Mouse (Mus musculus): Measurements from ENCODE around the gene Uck1. TPM values are rescaled to one million over a fixed set of nuclear protein-coding genes. Genes with fewer than 3 reads are reported as not detected.

The Uck1 gene
- total and polyA plus RNA-seq, 3 experiments, result 60.6 to 73.7 TPM; not detected in 1

GRCm38 (mm10) chr2:32235886-32236759 is 23.8 kb downstream of the Uck1 start, which contains the start of gene Pomt1:
TSS of gene Pomt1 (plus strand) at chr2:32236590.
- H3K4me3 ChIP-seq (ENCODE audit: control insufficient read depth in 1 of 2, insufficient read depth in 1 of 2, low read depth in 2 of 2, low read length in 2 of 2), result peak within 1 kb of the TSS; percentile 67 to 77
- no peaks in the 10 kb centered on the region for H3K9me3 ChIP-seq (replicated peaks; ENCODE audit: insufficient read depth, low read length)
- peaks cover 0 to 38% of the 10 kb centered on the region in 2 experiments; a peak in 3 of 4 replicates for H3K36me3 ChIP-seq (ENCODE audit: control insufficient read depth in 1 of 2, insufficient read depth in 2 of 2, low read length in 2 of 2)
- H3K27me3 ChIP-seq (ENCODE audit: control insufficient read depth in 1 of 2, insufficient read depth in 2 of 2, low read length in 2 of 2), result no peaks in the 10 kb centered on the region
- peaks cover 15 to 29% of the 10 kb centered on the region in 2 experiments for H3K4me1 ChIP-seq (ENCODE audit: control insufficient read depth in 1 of 2, insufficient read depth in 2 of 2, low read length in 2 of 2)
- DNase-seq (ENCODE audit: low read depth, low spot score), result peak; percentile 97
- peaks cover 4% of the 10 kb centered on the region; the same call in 1 of the 2 replicates for H3K79me2 ChIP-seq (ENCODE audit: control insufficient read depth, insufficient read depth, low read length, poor library complexity)
- peak within 1 kb of the TSS; percentile 83 for H3K9ac ChIP-seq (ENCODE audit: control insufficient read depth, low read depth, low read length, poor library complexity, severe bottlenecking)
- peak within 1 kb of the TSS; percentile 82 for H3K27ac ChIP-seq (ENCODE audit: control insufficient read depth, low read depth, low read length)
- peak in 1 of 2 experiments; percentile 69; a peak in 2 of 4 replicates for TF ChIP-seq EP300 (IDR thresholded peaks at IDR 0.05; ENCODE audit: low read depth in 1 of 2, low read length in 2 of 2)
- peak; percentile 98 for TF ChIP-seq NELFE (IDR thresholded peaks at IDR 0.05; ENCODE audit: low read depth, low read length)
- peak; percentile 47; the same call in 1 of the 2 replicates for TF ChIP-seq ZKSCAN1 (IDR thresholded peaks at IDR 0.05; ENCODE audit: low read depth, low read length)
- TF ChIP-seq UBTF (IDR thresholded peaks at IDR 0.05; ENCODE audit: borderline replicate concordance, insufficient read depth, low read depth, low read length), result no peak
- TF ChIP-seq POLR2AphosphoS2 (IDR thresholded peaks at IDR 0.05; ENCODE audit: low read length), result peak; percentile 95
- TF ChIP-seq HCFC1 (IDR thresholded peaks at IDR 0.05; ENCODE audit: low read depth, low read length), result peak; percentile 95
- TF ChIP-seq E2F4 (IDR thresholded peaks at IDR 0.05; ENCODE audit: borderline replicate concordance, low read depth, low read length), result no peak
- TF ChIP-seq CHD2 (IDR thresholded peaks at IDR 0.05; ENCODE audit: low read length), result no peak
- peak; percentile 57; the same call in 1 of the 2 replicates for TF ChIP-seq ELF1 (IDR thresholded peaks at IDR 0.05; ENCODE audit: low read depth, low read length)
- no peak for TF ChIP-seq GATA1 (IDR thresholded peaks at IDR 0.05; ENCODE audit: low read depth, low read length)
- TF ChIP-seq SMC3 (IDR thresholded peaks at IDR 0.05; ENCODE audit: low read depth, low read length), result no peak
- TF ChIP-seq MEF2A (IDR thresholded peaks at IDR 0.05; ENCODE audit: extremely low read depth, insufficient replicate concordance, low read depth, low read length, poor library complexity, severe bottlenecking), result no peak; the same call in 1 of the 2 replicates
- TF ChIP-seq SIN3A (IDR thresholded peaks at IDR 0.05; ENCODE audit: low read length), result peak; percentile 99
- peak; percentile 70; the same call in 1 of the 2 replicates for TF ChIP-seq TCF12 (IDR thresholded peaks at IDR 0.05; ENCODE audit: low read depth, low read length)
- no peak for TF ChIP-seq TAL1 (IDR thresholded peaks at IDR 0.05; ENCODE audit: low read length)
- TF ChIP-seq RAD21 (IDR thresholded peaks at IDR 0.05; ENCODE audit: low read depth, low read length), result no peak
- TF ChIP-seq BHLHE40 (IDR thresholded peaks at IDR 0.05; ENCODE audit: borderline replicate concordance, low read depth, low read length), result no peak
- peak; percentile 99 for TF ChIP-seq NRF1 (IDR thresholded peaks at IDR 0.05; ENCODE audit: insufficient read depth, low read depth, low read length, poor library complexity, severe bottlenecking)
- TF ChIP-seq POLR2AphosphoS5 (IDR thresholded peaks at IDR 0.05; ENCODE audit: borderline replicate concordance, low read depth, low read length), result no peak
- no peak for TF ChIP-seq ZC3H11A (IDR thresholded peaks at IDR 0.05; ENCODE audit: low read depth, low read length)
- TF ChIP-seq MAX (IDR thresholded peaks at IDR 0.05; ENCODE audit: low read length), result peak; percentile 85
- TF ChIP-seq JUND (IDR thresholded peaks at IDR 0.05; ENCODE audit: low read depth, low read length), result no peak
- peak; percentile 80 for TF ChIP-seq TBP (IDR thresholded peaks at IDR 0.05; ENCODE audit: low read depth, low read length)
- TF ChIP-seq POLR2A (IDR thresholded peaks at IDR 0.05; ENCODE audit: control insufficient read depth in 1 of 2, insufficient read depth in 1 of 2, low read depth in 1 of 2, low read length in 2 of 2, poor library complexity in 1 of 2), result peak; percentile 74 to 97; a peak in 3 of 4 replicates
- TF ChIP-seq CTCF (IDR thresholded peaks at IDR 0.05 in 2 of 3, conservative IDR thresholded peaks at IDR 0.05 in 1 of 3; ENCODE audit: control insufficient read depth in 1 of 3, insufficient read depth in 1 of 3, low read depth in 2 of 3, low read length in 3 of 3, poor library complexity in 1 of 3, severe bottlenecking in 1 of 3), result no peak
- TF ChIP-seq USF1 (IDR thresholded peaks at IDR 0.05; ENCODE audit: low read depth, low read length), result no peak
- TF ChIP-seq MXI1 (IDR thresholded peaks at IDR 0.05; ENCODE audit: low read depth, low read length), result peak; percentile 97
- no peak for TF ChIP-seq USF2 (IDR thresholded peaks at IDR 0.05; ENCODE audit: borderline replicate concordance in 1 of 2, insufficient read depth in 1 of 2, low read depth in 1 of 2, low read length in 2 of 2)
- no peak; the same call in 1 of the 2 replicates for TF ChIP-seq KAT2A (conservative IDR thresholded peaks at IDR 0.05; ENCODE audit: low read depth, low read length)
- TF ChIP-seq GABPA (IDR thresholded peaks at IDR 0.05; ENCODE audit: low read depth, low read length), result no peak
- TF ChIP-seq ZNF384 (IDR thresholded peaks at IDR 0.05; ENCODE audit: low read depth, low read length), result 0 out of 2 replicates have a peak, but pooled peaks have one; percentile 20
- TF ChIP-seq MYB (IDR thresholded peaks at IDR 0.05; ENCODE audit: low read depth, low read length), result peak; percentile 94
- TF ChIP-seq ZMIZ1 (IDR thresholded peaks at IDR 0.05; ENCODE audit: low read depth, low read length), result peak; percentile 57; the same call in 1 of the 2 replicates
- no peak for TF ChIP-seq MAFK (IDR thresholded peaks at IDR 0.05; ENCODE audit: borderline replicate concordance, low read depth, low read length)
- TF ChIP-seq MAZ (IDR thresholded peaks at IDR 0.05; ENCODE audit: low read depth, low read length), result no peak
